Mouse (Mus musculus) layer of hippocampus, postnatal 10 days (tissue): ENCODE data around the gene Dnaic2. TPM values are rescaled to one million over a fixed set of nuclear protein-coding genes. Genes with fewer than 3 reads are reported as not detected.

ENCODE experiments used
- DNase-seq, 2 experiments: peaks; one replicate each; pipeline ENCODE4 v3.0.0; 2021; ENCODE audit warnings: low spot score in 2 of 2
- long read RNA-seq: library from polyadenylated mRNA; stranded (forward); transcript quantifications from one replicate; pipeline ENCODE4 v2.0.0, GENCODE M21; 2023
- total RNA-seq, 2 experiments: library from RNA; stranded (reverse); gene quantifications; 2 replicates each; pipeline ENCODE4 v1.2.3; 2021

The Dnaic2 gene
- total RNA-seq: 1 to 10 TPM; 1.2 to 2.4 TPM
- long read RNA-seq: 0 reads

- DNase-seq: peak; percentile 61 to 74
These were observed at the start of gene Dnaic2 for GRCm38 (mm10) chr11:114726965-114727825. Dnaic2 (plus strand) TSS chr11:114727408.

GRCm38 (mm10) chr11:114679582-114679981 is 47.6 kb upstream of the Dnaic2 start:
- DNase-seq: no peak

GRCm38 (mm10) chr11:114680291-114680690 is 46.9 kb upstream of the Dnaic2 start:
- DNase-seq: no peak

GRCm38 (mm10) chr11:114681054-114681453 is 46.2 kb upstream of the Dnaic2 start:
- DNase-seq: no peak

- no peak for DNase-seq
These were observed 44.8 kb upstream of the Dnaic2 start for GRCm38 (mm10) chr11:114682321-114682900.

- no peak for DNase-seq
These were observed 44.0 kb upstream of the Dnaic2 start for GRCm38 (mm10) chr11:114683029-114683721.

GRCm38 (mm10) chr11:114683722-114684621 is 43.2 kb upstream of the Dnaic2 start:
- DNase-seq: no peak

GRCm38 (mm10) chr11:114684627-114685373 is 42.4 kb upstream of the Dnaic2 start:
- peak in 1 of 2 experiments; percentile 37 for DNase-seq

GRCm38 (mm10) chr11:114685526-114686040 is 41.6 kb upstream of the Dnaic2 start:
- no peak for DNase-seq

GRCm38 (mm10) chr11:114686221-114686959 is 40.8 kb upstream of the Dnaic2 start:
- no peak for DNase-seq

GRCm38 (mm10) chr11:114687574-114688188 is 39.5 kb upstream of the Dnaic2 start:
- no peak for DNase-seq

GRCm38 (mm10) chr11:114688729-114689128 is 38.5 kb upstream of the Dnaic2 start:
- DNase-seq: no peak

- DNase-seq: no peak
These were observed 37.0 kb upstream of the Dnaic2 start for GRCm38 (mm10) chr11:114690192-114690591.

GRCm38 (mm10) chr11:114691454-114692182 is 35.6 kb upstream of the Dnaic2 start:
- no peak for DNase-seq

- DNase-seq: no peak
These were observed 34.6 kb upstream of the Dnaic2 start for GRCm38 (mm10) chr11:114692601-114693000.

- DNase-seq: no peak
These were observed 33.8 kb upstream of the Dnaic2 start for GRCm38 (mm10) chr11:114693456-114693855.

GRCm38 (mm10) chr11:114694451-114694850 is 32.8 kb upstream of the Dnaic2 start:
- DNase-seq: no peak

- DNase-seq: no peak
These were observed 28.7 kb upstream of the Dnaic2 start for GRCm38 (mm10) chr11:114698496-114698895.
